Mouse (Mus musculus) WW6 (cell line): Measurements from ENCODE around the gene Snrpa1.

Experiments used
- DNase-seq: peaks from one replicate; pipeline ENCODE4 v3.0.0-alpha.2; 2013; ENCODE audit warnings: low read depth, low spot score

The Snrpa1 gene

DNA sequence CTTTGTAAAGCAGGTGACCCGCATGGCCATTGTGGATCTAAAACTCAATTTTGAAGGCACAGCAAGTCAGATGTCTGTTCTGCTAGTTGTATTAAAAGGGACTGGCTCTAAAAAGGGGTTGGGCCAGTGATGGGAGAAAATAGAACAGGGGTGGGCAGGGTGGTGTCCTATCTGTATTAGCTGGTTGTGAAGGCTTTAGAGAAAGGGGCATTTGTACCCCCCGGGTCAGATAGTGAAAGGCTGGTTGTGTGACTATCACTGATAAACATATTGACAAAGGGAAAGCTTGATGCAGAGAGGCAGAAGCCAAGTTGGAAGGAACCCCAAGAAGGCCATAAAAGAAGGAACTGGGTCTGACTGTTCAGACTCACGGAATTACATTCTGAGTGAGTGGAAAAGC lies 54.8 kb downstream of the Snrpa1 start:
- DNase-seq: no peak

DNA sequence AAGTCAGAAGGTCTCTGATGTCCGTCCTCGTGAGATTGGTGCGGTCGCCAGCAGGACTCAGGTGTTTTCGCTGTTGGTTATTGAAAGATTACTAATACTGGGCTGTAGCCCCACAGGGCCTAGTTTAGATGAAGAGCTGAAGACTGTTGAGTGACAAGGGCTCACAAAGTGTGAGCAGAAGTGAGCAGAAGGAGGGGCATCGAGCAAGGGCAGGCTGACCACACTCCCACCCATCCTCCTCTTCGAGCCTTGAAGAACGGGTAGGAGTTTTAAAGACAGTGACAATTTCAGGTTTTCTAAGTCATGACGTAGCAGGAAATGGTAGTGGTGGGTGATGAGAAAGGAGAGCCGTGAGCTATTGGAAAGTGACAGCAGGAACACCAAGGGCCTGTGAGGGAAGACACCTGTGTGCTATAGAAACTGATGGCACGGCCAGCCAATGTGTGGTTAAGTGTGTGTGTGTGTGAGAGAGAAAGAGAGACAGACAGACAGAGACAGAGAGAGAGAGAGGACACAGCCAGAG lies 57.1 kb downstream of the Snrpa1 start:
- no peak for DNase-seq

DNA sequence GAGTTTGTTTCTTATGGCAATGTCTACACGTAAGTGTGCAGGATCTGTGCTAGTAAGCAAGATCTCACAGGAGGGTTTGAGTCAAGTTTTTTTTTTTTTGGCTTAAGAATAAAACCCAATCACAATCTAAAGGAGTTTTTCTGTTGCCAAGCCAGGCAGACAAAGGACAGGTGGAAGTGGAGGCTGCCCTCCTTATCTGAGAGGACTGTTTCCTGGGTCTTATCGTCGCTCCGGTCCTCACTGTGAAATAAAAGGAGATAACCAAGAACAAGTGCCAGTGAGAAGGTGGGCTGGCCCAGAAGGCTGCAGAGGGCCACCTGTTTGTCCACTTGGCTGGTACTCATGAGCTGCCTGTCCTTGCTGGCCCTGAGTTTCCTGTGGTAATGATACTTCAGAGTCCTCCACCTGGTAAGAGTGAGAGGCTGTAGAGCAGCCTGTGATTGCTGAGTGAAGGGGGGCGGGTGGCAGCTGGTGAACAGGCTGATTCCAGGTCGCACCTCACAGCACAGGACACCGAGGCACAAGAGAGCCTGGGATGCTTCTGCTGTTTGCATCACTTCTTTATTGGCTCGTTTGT lies 58.2 kb downstream of the Snrpa1 start:
- DNase-seq: no peak

DNA sequence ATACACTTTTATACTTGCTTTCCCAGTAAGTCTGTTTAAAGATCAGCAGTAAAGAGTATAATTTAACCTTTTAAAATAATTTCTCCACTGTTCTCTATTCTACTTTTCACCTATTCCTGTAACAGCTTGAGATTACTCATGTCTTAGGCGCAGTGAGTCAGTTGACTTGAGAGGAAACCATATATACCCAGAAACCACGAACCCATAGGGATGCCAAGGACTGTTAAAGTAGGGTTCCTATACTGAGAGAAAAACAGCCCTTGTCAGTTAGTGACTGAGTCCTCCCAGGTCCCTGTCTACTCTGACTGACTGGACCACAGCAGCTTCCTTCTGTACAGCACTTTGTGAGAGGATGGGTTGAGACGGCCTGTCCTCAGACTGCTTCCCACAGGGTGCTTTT lies 59.2 kb downstream of the Snrpa1 start:
- DNase-seq: no peak

DNA sequence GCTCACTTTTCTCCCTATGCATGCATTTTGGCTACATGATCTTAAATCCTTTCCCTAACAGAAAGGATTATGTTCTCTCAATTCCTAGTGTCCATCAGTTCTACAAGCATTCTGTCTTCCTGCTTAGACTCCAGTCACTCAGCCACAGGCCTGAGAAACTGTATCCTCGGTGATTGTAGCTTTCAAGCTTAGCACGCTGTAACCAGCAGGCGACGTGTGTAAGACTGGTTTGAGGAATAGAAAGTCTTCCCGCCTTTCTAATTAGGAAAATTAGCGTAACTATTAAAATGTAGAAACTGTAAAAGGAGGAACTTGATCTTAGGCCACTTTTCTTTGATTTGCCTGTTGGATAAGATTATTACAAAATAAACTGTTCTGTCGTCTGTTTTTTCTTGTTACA lies 60.0 kb downstream of the Snrpa1 start:
- no peak for DNase-seq

DNA sequence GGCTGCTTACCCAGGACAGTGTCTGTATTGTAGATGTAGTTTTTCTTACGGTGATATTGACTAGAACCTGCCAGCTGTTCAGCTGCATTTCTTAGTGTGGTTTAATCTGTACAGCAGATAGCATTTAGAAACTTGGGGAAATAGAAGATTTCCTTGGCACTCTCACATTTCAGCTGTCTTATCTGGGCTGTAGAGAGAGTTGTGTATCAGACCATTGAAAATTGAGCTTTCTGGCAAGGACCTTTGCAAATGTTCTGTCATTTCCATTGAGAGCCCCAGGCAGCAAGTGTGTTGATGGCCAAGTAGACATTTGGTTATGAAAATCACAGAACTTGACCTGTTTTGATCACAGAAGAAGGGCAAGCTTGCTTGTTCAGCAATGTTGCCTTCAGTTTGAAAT lies 61.3 kb downstream of the Snrpa1 start:
- no peak for DNase-seq

DNA sequence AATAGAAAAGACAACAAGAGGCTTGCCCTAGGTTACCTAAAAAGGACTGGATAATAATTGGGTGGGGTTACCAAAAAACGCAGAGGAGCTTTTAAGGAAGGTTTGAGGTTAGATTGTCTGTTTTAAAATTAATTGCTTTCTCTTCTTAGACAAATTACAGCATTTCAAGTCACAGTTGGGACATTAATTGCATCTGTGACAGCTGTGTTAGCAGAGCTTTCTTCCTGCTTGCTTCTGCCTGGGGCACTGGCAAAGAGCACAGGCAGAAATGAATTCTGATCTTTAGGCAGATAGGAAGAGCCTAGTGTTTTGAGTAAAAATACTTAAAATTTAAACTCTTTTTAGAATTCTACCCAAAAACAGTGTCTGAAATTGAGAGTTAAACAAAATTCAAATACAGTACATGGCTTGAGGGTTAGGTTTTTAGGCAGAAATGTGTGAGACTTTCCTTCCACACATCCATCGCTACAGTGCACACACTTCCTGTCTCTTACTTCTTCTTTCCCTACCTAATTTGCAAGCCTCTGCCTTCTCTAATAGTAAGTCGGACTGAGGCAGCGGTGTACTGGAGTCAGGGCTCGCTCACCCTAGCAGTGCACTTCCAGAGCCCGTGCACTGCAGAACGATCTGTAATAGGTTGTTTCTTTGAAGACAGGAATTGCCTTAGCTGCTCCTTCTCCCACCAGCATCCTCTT lies 62.0 kb downstream of the Snrpa1 start:
- no peak for DNase-seq
